Mouse (Mus musculus): Measurements from ENCODE around the gene Nav2. TPM values are rescaled to one million over a fixed set of nuclear protein-coding genes. Genes with fewer than 3 reads are reported as not detected.

Gene Nav2
- polyA plus RNA-seq, 1 experiment from 2014 or later = 5.8 TPM

- H3K4me1 ChIP-seq (replicated peaks; ENCODE audit: control insufficient read depth, insufficient read depth, low read length) = no peaks in the 10 kb centered on the region
- H3K4me2 ChIP-seq (replicated peaks; ENCODE audit: low read depth) = no peak overlapping the region
- ATAC-seq = no peak
- H3K27me3 ChIP-seq (replicated peaks; ENCODE audit: control insufficient read depth, insufficient read depth, low read length) = peaks cover 82% of the 10 kb centered on the region
- no peaks in the 10 kb centered on the region for H3K36me3 ChIP-seq (ENCODE audit: control insufficient read depth, insufficient read depth)
- no peaks in the 10 kb centered on the region for H3K9me3 ChIP-seq (ENCODE audit: control insufficient read depth)
- TF ChIP-seq CTCF (IDR thresholded peaks at IDR 0.05; ENCODE audit: low read depth) = no peak
- 4% methylated on average over 9 of the region's 9 CpGs for WGBS
- H3K9ac ChIP-seq (ENCODE audit: low read depth, low read length) = no peak overlapping the region
- H3K27ac ChIP-seq (ENCODE audit: low read depth, low read length) = no peak overlapping the region
- no peak overlapping the region for H3K4me3 ChIP-seq (ENCODE audit: low read depth, low read length)
These were observed 728.8 kb downstream of the Nav2 start for GRCm38 (mm10) chr7:49637281-49637680.

GRCm38 (mm10) chr7:49637851-49638663, 729.5 kb downstream of the Nav2 start:
- Histone ChIP-seq H3K27me3 (replicated peaks; ENCODE audit: control insufficient read depth, insufficient read depth, low read length) (peaks cover 75% of the 10 kb centered on the region), H3K9me3 (ENCODE audit: control insufficient read depth) (no peaks in the 10 kb centered on the region), H3K4me1 (replicated peaks; ENCODE audit: control insufficient read depth, insufficient read depth, low read length) (no peaks in the 10 kb centered on the region), H3K4me3 (ENCODE audit: low read depth, low read length) (no peak overlapping the region), H3K36me3 (ENCODE audit: control insufficient read depth, insufficient read depth) (no peaks in the 10 kb centered on the region), H3K9ac (ENCODE audit: low read depth, low read length) (no peak overlapping the region), H3K27ac (ENCODE audit: low read depth, low read length) (no peak overlapping the region), H3K4me2 (replicated peaks; ENCODE audit: low read depth) (no peak overlapping the region)
- no peak for TF ChIP-seq CTCF (IDR thresholded peaks at IDR 0.05; ENCODE audit: low read depth)
- ATAC-seq = no peak
- 3% methylated on average over 21 of the region's 21 CpGs for whole genome bisulfite sequencing

- H3K27me3 ChIP-seq (replicated peaks; ENCODE audit: control insufficient read depth, insufficient read depth, low read length) = peaks cover 67% of the 10 kb centered on the region
- H3K27ac ChIP-seq (ENCODE audit: low read depth, low read length) = no peak overlapping the region
- no peaks in the 10 kb centered on the region for H3K4me1 ChIP-seq (replicated peaks; ENCODE audit: control insufficient read depth, insufficient read depth, low read length)
- H3K9me3 ChIP-seq (ENCODE audit: control insufficient read depth) = no peaks in the 10 kb centered on the region
- H3K4me3 ChIP-seq (ENCODE audit: low read depth, low read length) = peak overlapping the region; percentile 17
- no peak for ATAC-seq
- H3K36me3 ChIP-seq (ENCODE audit: control insufficient read depth, insufficient read depth) = no peaks in the 10 kb centered on the region
- no peak for TF ChIP-seq CTCF (IDR thresholded peaks at IDR 0.05; ENCODE audit: low read depth)
- peak overlapping the region; percentile 43 for H3K4me2 ChIP-seq (replicated peaks; ENCODE audit: low read depth)
- 4% methylated on average over 35 of the region's 35 CpGs for WGBS
- H3K9ac ChIP-seq (ENCODE audit: low read depth, low read length) = no peak overlapping the region
These were observed 730.6 kb downstream of the Nav2 start for GRCm38 (mm10) chr7:49638941-49639776.

- Histone ChIP-seq H3K4me3 (ENCODE audit: low read depth, low read length) (peak overlapping the region; percentile 17; the same call in 1 of the 2 replicates), H3K4me2 (replicated peaks; ENCODE audit: low read depth) (no peak overlapping the region), H3K27me3 (replicated peaks; ENCODE audit: control insufficient read depth, insufficient read depth, low read length) (peaks cover 59% of the 10 kb centered on the region), H3K9me3 (ENCODE audit: control insufficient read depth) (no peaks in the 10 kb centered on the region), H3K4me1 (replicated peaks; ENCODE audit: control insufficient read depth, insufficient read depth, low read length) (no peaks in the 10 kb centered on the region), H3K27ac (ENCODE audit: low read depth, low read length) (no peak overlapping the region), H3K36me3 (ENCODE audit: control insufficient read depth, insufficient read depth) (no peaks in the 10 kb centered on the region), H3K9ac (ENCODE audit: low read depth, low read length) (no peak overlapping the region)
- WGBS = 35% methylated on average over 18 of the region's 18 CpGs
- ATAC-seq = no peak
- TF ChIP-seq CTCF (IDR thresholded peaks at IDR 0.05; ENCODE audit: low read depth) = no peak
These were observed 731.6 kb downstream of the Nav2 start for GRCm38 (mm10) chr7:49639864-49640708.

- ATAC-seq = no peak
- Histone ChIP-seq H3K36me3 (ENCODE audit: control insufficient read depth, insufficient read depth) (no peaks in the 10 kb centered on the region), H3K27me3 (replicated peaks; ENCODE audit: control insufficient read depth, insufficient read depth, low read length) (peaks cover 52% of the 10 kb centered on the region), H3K9me3 (ENCODE audit: control insufficient read depth) (no peaks in the 10 kb centered on the region), H3K4me3 (ENCODE audit: low read depth, low read length) (no peak overlapping the region), H3K4me1 (replicated peaks; ENCODE audit: control insufficient read depth, insufficient read depth, low read length) (no peaks in the 10 kb centered on the region), H3K27ac (ENCODE audit: low read depth, low read length) (no peak overlapping the region), H3K4me2 (replicated peaks; ENCODE audit: low read depth) (no peak overlapping the region), H3K9ac (ENCODE audit: low read depth, low read length) (no peak overlapping the region)
- 36% methylated on average over 3 of the region's 3 CpGs for WGBS
- TF ChIP-seq CTCF (IDR thresholded peaks at IDR 0.05; ENCODE audit: low read depth) = no peak
These were observed 732.3 kb downstream of the Nav2 start for GRCm38 (mm10) chr7:49640709-49641305.

Other genes starting within 250 kb of the Nav2 start
- 25.2 and 29.8 TPM in 2 replicates for gene Zdhhc13, start 119.7 kb upstream of the Nav2 start, polyA plus RNA-seq (2015; fragmentation: Nextera tagmentation; extraction: Ambion mirVana)
- gene Csrp3, start 60.7 kb upstream of the Nav2 start, polyA plus RNA-seq (2015; fragmentation: Nextera tagmentation; extraction: Ambion mirVana) = 5.0 and 5.8 TPM in 2 replicates
- gene E2f8, start 27.1 kb upstream of the Nav2 start, polyA plus RNA-seq (2015; fragmentation: Nextera tagmentation; extraction: Ambion mirVana) = 15.7 and 18.1 TPM in 2 replicates

Data from intestine, postnatal 0 days (tissue).